Mouse (Mus musculus): ENCODE data around the gene Skiv2l. TPM values are rescaled to one million over a fixed set of nuclear protein-coding genes. Genes with fewer than 3 reads are reported as not detected.

The Skiv2l gene
- polyA plus RNA-seq, 1 experiment from 2014 or later, result 34.0 TPM

- 44% methylated on average over 8 of the region's 8 CpGs for WGBS (ENCODE audit: insufficient replicate concordance)
- H3K27ac ChIP-seq, result peak within 1 kb of the TSS; percentile 36
These were observed 12.5 kb upstream of the Skiv2l start, which contains the start of gene Cfb for GRCm38 (mm10) chr17:34862416-34863081. TSS of gene Cfb (minus strand) at chr17:34862518.

GRCm38 (mm10) chr17:34861704-34862415, 11.8 kb upstream of the Skiv2l start:
- peaks cover 12% of the 10 kb centered on the region for H3K36me3 ChIP-seq
- peak; percentile 56 for ATAC-seq
- H3K4me2 ChIP-seq, result peak overlapping the region; percentile 45
- H3K4me1 ChIP-seq, result peaks cover 4% of the 10 kb centered on the region; the same call in 1 of the 2 replicates
- no peak overlapping the region; the same call in 1 of the 2 replicates for H3K9ac ChIP-seq
- no peaks in the 10 kb centered on the region for H3K9me3 ChIP-seq (replicated peaks)
- H3K27ac ChIP-seq, result peak overlapping the region; percentile 36
- WGBS (ENCODE audit: insufficient replicate concordance), result 42% methylated on average over 13 of the region's 13 CpGs
- H3K27me3 ChIP-seq (replicated peaks), result peaks cover 19% of the 10 kb centered on the region
- H3K4me3 ChIP-seq, result peak overlapping the region; percentile 34

More at GRCm38 (mm10) chr17:34862416-34863081, 12.5 kb upstream of the Skiv2l start, which contains the start of gene Cfb:
- Histone ChIP-seq H3K36me3 (peaks cover 5% of the 10 kb centered on the region; the same call in 1 of the 2 replicates), H3K27me3 (replicated peaks) (peaks cover 19% of the 10 kb centered on the region), H3K4me2 (peak within 1 kb of the TSS; percentile 45), H3K4me3 (peak within 1 kb of the TSS; percentile 34), H3K9ac (no peak within 1 kb of the TSS; the same call in 1 of the 2 replicates), H3K4me1 (peaks cover 4% of the 10 kb centered on the region; the same call in 1 of the 2 replicates), H3K9me3 (replicated peaks) (no peaks in the 10 kb centered on the region)
- ATAC-seq, result peak; percentile 42; the same call in 1 of the 2 replicates

- Histone ChIP-seq H3K27ac (no peak overlapping the region), H3K4me2 (peak overlapping the region; percentile 45), H3K9ac (no peak overlapping the region), H3K4me3 (no peak overlapping the region), H3K27me3 (replicated peaks) (peaks cover 16% of the 10 kb centered on the region; the same call in 1 of the 2 replicates), H3K36me3 (peaks cover 25% of the 10 kb centered on the region), H3K9me3 (replicated peaks) (no peaks in the 10 kb centered on the region), H3K4me1 (peaks cover 4% of the 10 kb centered on the region; the same call in 1 of the 2 replicates)
- ATAC-seq, result no peak
- 74% methylated on average over 9 of the region's 9 CpGs for WGBS (ENCODE audit: insufficient replicate concordance)
These were observed 10.5 kb upstream of the Skiv2l start for GRCm38 (mm10) chr17:34860514-34860913.

- Histone ChIP-seq H3K4me3 (no peak overlapping the region), H3K9me3 (replicated peaks) (no peaks in the 10 kb centered on the region), H3K9ac (no peak overlapping the region), H3K4me1 (peaks cover 4% of the 10 kb centered on the region; the same call in 1 of the 2 replicates), H3K36me3 (peaks cover 44% of the 10 kb centered on the region), H3K27ac (no peak overlapping the region), H3K4me2 (no peak overlapping the region), H3K27me3 (replicated peaks) (peaks cover 13% of the 10 kb centered on the region; the same call in 1 of the 2 replicates)
- WGBS (ENCODE audit: insufficient replicate concordance), result 33% methylated on average over 4 of the region's 4 CpGs
- ATAC-seq, result no peak
These were observed 8.7 kb upstream of the Skiv2l start for GRCm38 (mm10) chr17:34858670-34859069.

GRCm38 (mm10) chr17:34855825-34856224, 5.8 kb upstream of the Skiv2l start:
- H3K4me3 ChIP-seq, result no peak overlapping the region
- WGBS (ENCODE audit: insufficient replicate concordance), result 47% methylated on average over 3 of the region's 3 CpGs
- peaks cover 19% of the 10 kb centered on the region for H3K4me1 ChIP-seq
- no peaks in the 10 kb centered on the region for H3K27me3 ChIP-seq (replicated peaks)
- H3K9me3 ChIP-seq (replicated peaks), result no peaks in the 10 kb centered on the region
- H3K36me3 ChIP-seq, result peaks cover 60% of the 10 kb centered on the region
- H3K27ac ChIP-seq, result no peak overlapping the region
- H3K4me2 ChIP-seq, result no peak overlapping the region
- H3K9ac ChIP-seq, result no peak overlapping the region
- no peak for ATAC-seq

- Histone ChIP-seq H3K27me3 (replicated peaks) (no peaks in the 10 kb centered on the region), H3K4me1 (peaks cover 17% of the 10 kb centered on the region), H3K36me3 (peaks cover 60% of the 10 kb centered on the region), H3K4me2 (no peak overlapping the region), H3K27ac (no peak overlapping the region), H3K9ac (no peak overlapping the region), H3K9me3 (replicated peaks) (no peaks in the 10 kb centered on the region), H3K4me3 (no peak overlapping the region)
- 71% methylated on average over 3 of the region's 3 CpGs for WGBS (ENCODE audit: insufficient replicate concordance)
- no peak for ATAC-seq
These were observed 4.8 kb upstream of the Skiv2l start for GRCm38 (mm10) chr17:34854761-34855160.

- H3K27me3 ChIP-seq (replicated peaks), result no peaks in the 10 kb centered on the region
- H3K4me3 ChIP-seq, result no peak overlapping the region
- no peak overlapping the region for H3K4me2 ChIP-seq
- H3K27ac ChIP-seq, result peak overlapping the region; percentile 20
- WGBS (ENCODE audit: insufficient replicate concordance), result 68% methylated on average over 8 of the region's 8 CpGs
- no peak overlapping the region for H3K9ac ChIP-seq
- ATAC-seq, result no peak
- H3K4me1 ChIP-seq, result peaks cover 28% of the 10 kb centered on the region
- H3K9me3 ChIP-seq (replicated peaks), result no peaks in the 10 kb centered on the region
- peaks cover 60% of the 10 kb centered on the region for H3K36me3 ChIP-seq
These were observed 3.5 kb upstream of the Skiv2l start for GRCm38 (mm10) chr17:34853511-34853910.

- 2% methylated on average over 25 of the region's 25 CpGs for WGBS (ENCODE audit: insufficient replicate concordance)
- H3K36me3 ChIP-seq, result peaks cover 63% of the 10 kb centered on the region
These were observed 611 bp upstream of the Skiv2l start for GRCm38 (mm10) chr17:34850517-34851125.

GRCm38 (mm10) chr17:34847615-34848014, 2.4 kb downstream of the Skiv2l start:
- H3K36me3 ChIP-seq, result peaks cover 63% of the 10 kb centered on the region
- H3K4me2 ChIP-seq, result no peak overlapping the region
- WGBS (ENCODE audit: insufficient replicate concordance), result 87% methylated on average over 7 of the region's 7 CpGs
- H3K27ac ChIP-seq, result no peak overlapping the region
- H3K4me3 ChIP-seq, result no peak overlapping the region
- H3K9me3 ChIP-seq (replicated peaks), result no peaks in the 10 kb centered on the region
- no peak overlapping the region for H3K9ac ChIP-seq
- H3K4me1 ChIP-seq, result peaks cover 28% of the 10 kb centered on the region
- ATAC-seq, result no peak
- H3K27me3 ChIP-seq (replicated peaks), result no peaks in the 10 kb centered on the region

More at GRCm38 (mm10) chr17:34850517-34851125, 611 bp upstream of the Skiv2l start:
- H3K4me3 ChIP-seq, result peak overlapping the region; percentile 91
- H3K4me1 ChIP-seq, result peaks cover 28% of the 10 kb centered on the region
- H3K9me3 ChIP-seq (replicated peaks), result no peaks in the 10 kb centered on the region
- peak overlapping the region; percentile 82 for H3K27ac ChIP-seq
- peak overlapping the region; percentile 98 for H3K4me2 ChIP-seq
- ATAC-seq, result no peak
- H3K27me3 ChIP-seq (replicated peaks), result no peaks in the 10 kb centered on the region
- peak overlapping the region; percentile 89 for H3K9ac ChIP-seq

GRCm38 (mm10) chr17:34847192-34847591, 2.8 kb downstream of the Skiv2l start:
- H3K4me1 ChIP-seq, result peaks cover 27% of the 10 kb centered on the region
- no peak overlapping the region for H3K4me3 ChIP-seq
- H3K4me2 ChIP-seq, result no peak overlapping the region
- no peak for ATAC-seq
- H3K9ac ChIP-seq, result no peak overlapping the region
- WGBS (ENCODE audit: insufficient replicate concordance), result 78% methylated on average over 6 of the region's 6 CpGs
- H3K9me3 ChIP-seq (replicated peaks), result no peaks in the 10 kb centered on the region
- H3K27me3 ChIP-seq (replicated peaks), result no peaks in the 10 kb centered on the region
- peaks cover 63% of the 10 kb centered on the region for H3K36me3 ChIP-seq
- no peak overlapping the region for H3K27ac ChIP-seq

- Histone ChIP-seq H3K4me3 (no peak overlapping the region), H3K4me1 (peaks cover 32% of the 10 kb centered on the region), H3K9me3 (replicated peaks) (no peaks in the 10 kb centered on the region), H3K4me2 (no peak overlapping the region), H3K36me3 (peaks cover 84% of the 10 kb centered on the region), H3K9ac (no peak overlapping the region), H3K27me3 (replicated peaks) (no peaks in the 10 kb centered on the region), H3K27ac (no peak overlapping the region)
- WGBS (ENCODE audit: insufficient replicate concordance), result 85% methylated on average over 13 of the region's 13 CpGs
- ATAC-seq, result no peak
These were observed 5.1 kb downstream of the Skiv2l start for GRCm38 (mm10) chr17:34844884-34845283.
